Mouse (Mus musculus) hindbrain, embryonic 14.5 days (tissue): ENCODE measurements around the gene Lilra5. TPM values are rescaled to one million over a fixed set of nuclear protein-coding genes. Genes with fewer than 3 reads are reported as not detected.
"Not testable (repeated sequence)": the region's sequence is repeated elsewhere in the genome, so short reads cannot be mapped to it uniquely, and the experiment has no call there.

Experiments
- ATAC-seq: fragments of 200-750 bp; cut with Nextera tagmentation; 2 replicates; pipeline ENCODE4 v1.8.0; 2017; ENCODE audit warnings: moderate number of reproducible peaks, mild to moderate bottlenecking, moderate TSS enrichment, moderate library complexity; ENCODE audit not compliant: low FRiP score
- DNase-seq: peaks from one replicate; pipeline ENCODE4 v3.0.0-alpha.2; 2015; ENCODE audit warnings: low spot score
- H3K27ac ChIP-seq: fragments of 300-500 bp; sonication (generic); 2 replicates; pipeline ENCODE4 v1.5.1; 2014; ENCODE audit warnings: mild to moderate bottlenecking, moderate library complexity
- H3K27me3 ChIP-seq: fragments of 300-500 bp; sonication (generic); 2 replicates; pipeline ENCODE4 v1.6.1; 2014; ENCODE audit warnings: mild to moderate bottlenecking, low read length, mixed read lengths; ENCODE audit not compliant: control insufficient read depth, insufficient read depth
- H3K36me3 ChIP-seq: fragments of 300-500 bp; sonication (generic); replicated peaks from 2 replicates; pipeline ENCODE4 v1.6.1; 2014; ENCODE audit not compliant: control insufficient read depth, insufficient read depth
- H3K4me1 ChIP-seq: fragments of 300-500 bp; sonication (generic); replicated peaks from 2 replicates; pipeline ENCODE4 v1.6.1; 2014; ENCODE audit warnings: antibody characterized with exemption, low read length, mixed read lengths; ENCODE audit not compliant: control insufficient read depth, insufficient read depth
- H3K4me2 ChIP-seq: fragments of 300-500 bp; sonication (generic); replicated peaks from 2 replicates; pipeline ENCODE4 v1.6.1; 2014; ENCODE audit warnings: mild to moderate bottlenecking, moderate library complexity
- H3K4me3 ChIP-seq: fragments of 300-500 bp; sonication (generic); replicated peaks from 2 replicates; pipeline ENCODE4 v1.5.1; 2014; ENCODE audit warnings: mild to moderate bottlenecking, low read length
- H3K9ac ChIP-seq: fragments of 300-500 bp; sonication (generic); 2 replicates; pipeline ENCODE4 v1.6.1; 2014
- H3K9me3 ChIP-seq: fragments of 300-500 bp; sonication (generic); 2 replicates; pipeline ENCODE4 v1.6.1; 2016; ENCODE audit warnings: low read length; ENCODE audit not compliant: control insufficient read depth
- WGBS: fragments of 180-500 bp; shearing (Covaris S2); extraction: QIAGEN DNeasy Blood & Tissue Kit; methylation state at CpG from one replicate; pipeline ENCODE4 v1.1.7; 2014; 5-methylcytosine and 5-hydroxymethylcytosine counted together
- polyA plus RNA-seq: library from polyadenylated mRNA; unstranded; fragments of >200 nt; fragmentation: Nextera tagmentation; extraction: Ambion mirVana; gene quantifications from 2 replicates; pipeline ENCODE4 v1.2.1, GENCODE M21; 2014

Lilra5 gene
- polyA plus RNA-seq, 1 experiment from 2014 or later = 0.15 TPM

GRCm38 (mm10) chr7:4260521-4260920, 23.0 kb downstream of the Lilra5 start:
- not testable (repeated sequence) for H3K4me1 ChIP-seq, H3K9me3 ChIP-seq, H3K27ac ChIP-seq, H3K4me2 ChIP-seq, H3K27me3 ChIP-seq, H3K36me3 ChIP-seq, DNase-seq, ATAC-seq, H3K4me3 ChIP-seq, H3K9ac ChIP-seq
- WGBS = 87% methylated on average over 1 of the region's 1 CpGs

GRCm38 (mm10) chr7:4272106-4272505, 34.6 kb downstream of the Lilra5 start:
- not testable (repeated sequence) for H3K27me3 ChIP-seq, DNase-seq, H3K4me3 ChIP-seq, H3K9ac ChIP-seq, ATAC-seq, H3K9me3 ChIP-seq, H3K27ac ChIP-seq, H3K4me1 ChIP-seq, H3K36me3 ChIP-seq, H3K4me2 ChIP-seq
- 85% methylated on average over 1 of the region's 1 CpGs for WGBS

- not testable (repeated sequence) for H3K4me2 ChIP-seq, H3K9me3 ChIP-seq, ATAC-seq, H3K36me3 ChIP-seq, H3K9ac ChIP-seq, H3K27ac ChIP-seq, H3K27me3 ChIP-seq, DNase-seq, H3K4me3 ChIP-seq, H3K4me1 ChIP-seq
- 90% methylated on average over 2 of the region's 2 CpGs for WGBS
Measured at GRCm38 (mm10) chr7:4273874-4274273, 36.3 kb downstream of the Lilra5 start.

GRCm38 (mm10) chr7:4275500-4275899, 37.9 kb downstream of the Lilra5 start:
- H3K9ac ChIP-seq, H3K36me3 ChIP-seq, H3K4me1 ChIP-seq, DNase-seq, ATAC-seq, H3K4me3 ChIP-seq, H3K4me2 ChIP-seq, H3K27me3 ChIP-seq, H3K9me3 ChIP-seq, H3K27ac ChIP-seq: not testable (repeated sequence)
- WGBS = 92% methylated on average over 10 of the region's 10 CpGs

GRCm38 (mm10) chr7:4292638-4293037, 55.1 kb downstream of the Lilra5 start:
- WGBS = 74% methylated on average over 5 of the region's 5 CpGs
- no peak for ATAC-seq

More at GRCm38 (mm10) chr7:4292638-4293037, 55.1 kb downstream of the Lilra5 start:
- no peak overlapping the region for H3K4me3 ChIP-seq
- no peak overlapping the region for H3K9ac ChIP-seq
- DNase-seq = no peak
- no peaks in the 10 kb centered on the region for H3K36me3 ChIP-seq
- no peaks in the 10 kb centered on the region for H3K9me3 ChIP-seq
- no peaks in the 10 kb centered on the region for H3K4me1 ChIP-seq
- no peaks in the 10 kb centered on the region for H3K27me3 ChIP-seq
- no peak overlapping the region for H3K27ac ChIP-seq
- H3K4me2 ChIP-seq = no peak overlapping the region

Other genes starting within 250 kb of the Lilra5 start
- 2.8 and 3.4 TPM in 2 replicates for gene Lair1, start 174.6 kb upstream of the Lilra5 start, polyA plus RNA-seq
- gene Ttyh1, start 118.3 kb upstream of the Lilra5 start, polyA plus RNA-seq = 148 and 151 TPM in 2 replicates
- 65.3 and 66.7 TPM in 2 replicates for gene Leng8, start 100.7 kb upstream of the Lilra5 start, polyA plus RNA-seq
- 3.1 and 3.7 TPM in 2 replicates for gene Leng9, start 87.4 kb upstream of the Lilra5 start, polyA plus RNA-seq
- gene Cdc42ep5, start 72.9 kb upstream of the Lilra5 start, polyA plus RNA-seq = 7.0 and 7.2 TPM in 2 replicates
- not detected in 2 replicates for gene Ncr1, start 100.0 kb downstream of the Lilra5 start, polyA plus RNA-seq
- gene Gp6, start 160.0 kb downstream of the Lilra5 start, polyA plus RNA-seq = 0.20 TPM in 1 of 2 replicates, not detected in the other
- gene Rdh13, start 207.9 kb downstream of the Lilra5 start, polyA plus RNA-seq = 41.6 and 45.5 TPM in 2 replicates
- gene Eps8l1, start 222.9 kb downstream of the Lilra5 start, polyA plus RNA-seq = 6.6 and 7.3 TPM in 2 replicates